ENCODE assay signal across 1 mouse cellular context in the genomic region with DNA sequence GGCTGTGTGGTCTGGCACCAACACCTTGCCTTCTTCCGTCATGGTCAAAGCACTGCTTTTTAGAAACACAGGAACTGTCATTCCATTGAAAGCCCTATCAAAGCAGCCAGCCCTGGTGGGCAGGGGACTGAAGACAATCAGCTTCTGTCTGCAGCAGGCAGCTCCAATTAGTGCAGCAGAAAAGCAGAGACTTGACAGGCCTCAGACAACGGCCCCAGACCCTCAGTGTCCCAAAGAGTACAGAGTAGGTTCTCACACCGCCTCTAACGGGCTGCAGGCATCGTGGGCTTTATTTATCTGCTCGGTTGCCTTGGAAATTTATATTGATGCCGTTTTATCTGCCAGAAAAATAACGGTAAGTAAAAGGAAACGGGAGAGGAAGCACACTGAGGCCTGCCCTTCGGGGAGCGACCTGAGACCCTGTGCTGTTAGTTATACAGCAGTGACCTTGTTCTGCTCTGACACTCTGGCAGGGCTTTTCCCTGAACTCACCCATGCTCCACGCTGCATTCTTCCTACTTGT.
TF ChIP-seq lines count a peak whose summit lies in the region.

No protein-coding gene starts in this region.

TF ChIP-seq in MEL, 35 proteins besides CTCF, POLR2A, EP300 and RAD21 (continued from another document):
- TF ChIP-seq ELF1 (IDR thresholded peaks at IDR 0.05; ENCODE audit: low read depth, low read length) = no peak
- no peak for TF ChIP-seq GABPA (IDR thresholded peaks at IDR 0.05; ENCODE audit: low read depth, low read length)
- TF ChIP-seq HCFC1 (IDR thresholded peaks at IDR 0.05; ENCODE audit: low read depth, low read length) = peak; percentile 64; the same call in 1 of the 2 replicates
- TF ChIP-seq ZC3H11A (IDR thresholded peaks at IDR 0.05; ENCODE audit: low read depth, low read length) = no peak
- TF ChIP-seq CHD1 (IDR thresholded peaks at IDR 0.05; ENCODE audit: low read depth, low read length) = no peak
- TF ChIP-seq SIN3A (IDR thresholded peaks at IDR 0.05; ENCODE audit: low read length) = peak; percentile 88
- no peak for TF ChIP-seq TAL1 (IDR thresholded peaks at IDR 0.05; ENCODE audit: low read length)
- 0 out of 2 replicates have a peak, but pooled peaks have one; percentile 55 for TF ChIP-seq ZMIZ1 (IDR thresholded peaks at IDR 0.05; ENCODE audit: low read depth, low read length)
